Mouse (Mus musculus) splenic B cell, adult 2 months (primary cell): ENCODE measurements around the gene Gngt1.

Source experiments
- DNase-seq: peaks from one replicate; pipeline ENCODE4 v3.0.0-alpha.2; 2011; ENCODE audit warnings: low read depth, low spot score
- H3K27me3 ChIP-seq: 2 replicates; pipeline ENCODE4 v1.6.1; 2012; ENCODE audit warnings: mild to moderate bottlenecking, low read length, moderate library complexity, mixed read lengths; ENCODE audit not compliant: control insufficient read depth, poor library complexity, insufficient read depth, severe bottlenecking
- H3K36me3 ChIP-seq: 2 replicates; pipeline ENCODE4 v1.6.1; 2012; ENCODE audit warnings: mild to moderate bottlenecking, low read length, moderate library complexity, mixed read lengths; ENCODE audit not compliant: control insufficient read depth, poor library complexity, insufficient read depth, severe bottlenecking

Gene Gngt1

DNA sequence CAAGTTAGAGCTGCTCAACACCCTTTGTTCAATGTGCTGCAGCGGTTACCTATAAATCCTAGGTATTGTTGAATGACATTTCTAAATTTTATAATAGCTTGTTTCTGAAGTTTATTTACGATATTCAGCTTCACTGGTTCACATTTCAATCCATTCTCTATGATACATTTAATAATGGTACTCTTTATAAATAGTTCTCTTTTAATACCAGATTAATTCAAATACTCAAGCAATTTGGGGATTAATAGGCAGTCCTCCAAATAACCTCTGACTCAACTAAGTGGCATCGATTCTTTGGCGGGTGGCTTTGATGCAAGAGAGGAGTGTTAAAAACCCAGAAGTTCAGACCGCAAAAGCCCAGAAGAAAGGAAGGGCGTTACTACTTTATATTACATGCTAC lies at the start of gene Gngt1:
Gngt1 (plus strand) TSS at position 301 of the 400 bp plus-strand sequence.
- Histone ChIP-seq H3K36me3 (no peaks in the 10 kb centered on the region), H3K27me3 (no peaks in the 10 kb centered on the region)
- no peak for DNase-seq

DNA sequence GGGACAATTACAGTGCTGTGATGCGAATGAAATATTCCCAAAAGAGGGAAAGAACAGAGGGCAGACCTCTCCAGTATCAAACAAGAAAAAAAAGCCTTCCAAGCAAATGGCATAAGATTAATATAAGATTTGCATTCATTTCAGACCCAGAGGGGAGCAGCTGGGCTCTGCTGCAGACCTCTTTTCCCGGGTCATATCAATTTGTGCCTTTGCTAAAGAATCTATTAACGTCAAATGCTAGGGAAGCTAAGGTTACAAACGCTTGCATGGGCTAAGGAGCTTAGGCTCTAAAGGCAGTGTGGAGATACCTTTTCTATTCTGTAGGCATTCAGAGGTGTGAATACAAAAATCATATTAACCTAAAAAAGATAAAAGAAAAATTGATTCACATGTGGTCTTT lies 38.6 kb upstream of the Gngt1 start:
- Histone ChIP-seq H3K36me3 (no peaks in the 10 kb centered on the region), H3K27me3 (no peaks in the 10 kb centered on the region)
- DNase-seq = no peak

DNA sequence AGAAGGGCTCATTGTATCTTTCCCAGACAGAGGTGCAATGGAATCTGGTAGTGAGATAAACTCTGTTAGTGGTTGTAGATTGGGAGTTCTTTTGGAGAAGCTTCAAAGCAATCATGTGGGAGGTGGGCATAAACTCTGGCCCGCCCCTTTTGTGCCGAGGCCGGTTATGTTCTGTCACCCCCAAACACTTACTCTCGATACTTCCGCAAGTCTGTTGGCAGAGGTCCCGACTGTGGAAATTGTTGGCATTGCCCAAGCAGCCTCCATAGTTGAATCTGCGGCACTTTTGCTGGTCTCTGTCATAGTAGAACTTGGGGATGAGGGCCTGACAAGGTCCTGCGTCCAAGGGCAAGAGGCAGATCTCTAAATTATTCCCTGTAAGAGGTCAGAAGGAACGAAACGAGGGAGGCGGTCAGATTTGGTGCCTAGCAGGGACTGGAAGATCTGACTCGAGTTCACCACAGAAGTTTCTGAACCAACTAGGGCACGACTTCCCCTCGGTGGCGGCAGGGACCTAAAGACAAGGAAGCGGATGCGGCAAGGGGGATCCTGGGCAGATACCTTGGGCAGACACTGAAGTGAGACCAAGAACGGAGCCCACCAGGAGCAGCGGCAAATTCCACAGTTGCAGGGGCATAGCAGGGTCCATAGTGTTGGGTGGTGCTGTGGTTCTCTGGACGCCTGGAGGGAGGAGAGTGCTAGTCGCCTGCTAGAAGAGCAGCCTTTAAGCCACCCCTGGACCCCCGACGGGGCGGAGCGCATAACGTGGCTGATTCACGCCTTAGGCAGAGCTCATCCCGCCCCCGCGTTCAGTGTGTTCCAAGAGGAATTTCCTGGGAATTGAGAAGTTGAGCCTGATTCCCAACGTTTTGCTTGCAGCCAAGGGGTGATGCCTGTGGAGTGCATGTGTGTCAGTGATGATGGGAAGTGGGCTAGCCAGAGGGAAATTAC lies 25.6 kb upstream of the Gngt1 start:
- no peaks in the 10 kb centered on the region for H3K36me3 ChIP-seq
- no peaks in the 10 kb centered on the region for H3K27me3 ChIP-seq
- DNase-seq = no peak

GRCm38 (mm10) chr6:3973679-3974078 lies 19.9 kb upstream of the Gngt1 start:
- Histone ChIP-seq H3K27me3 (no peaks in the 10 kb centered on the region), H3K36me3 (no peaks in the 10 kb centered on the region)
- no peak for DNase-seq

GRCm38 (mm10) chr6:3982661-3983284 lies 10.8 kb upstream of the Gngt1 start:
- no peak for DNase-seq
- Histone ChIP-seq H3K36me3 (no peaks in the 10 kb centered on the region), H3K27me3 (no peaks in the 10 kb centered on the region)

DNA sequence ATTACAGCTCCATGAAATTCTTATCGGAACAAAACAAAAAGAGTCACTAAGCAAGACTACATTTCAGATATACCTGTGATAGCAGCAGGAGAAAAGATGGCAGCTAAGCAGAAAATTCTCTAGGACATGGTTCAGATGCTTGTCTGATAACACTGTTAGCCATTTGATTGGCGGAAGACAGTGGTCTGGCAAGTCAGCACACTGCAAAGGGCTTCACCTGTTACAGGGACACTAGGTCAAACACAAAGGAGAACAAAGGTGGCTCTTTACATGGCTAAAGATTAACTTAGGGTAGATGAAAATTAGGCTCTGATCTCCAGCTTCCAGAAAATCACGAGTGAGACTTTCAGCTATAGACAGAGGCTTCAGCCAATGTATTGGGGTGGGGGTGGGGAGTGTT lies 4.8 kb upstream of the Gngt1 start, which contains the start of gene Tfpi2:
Tfpi2 (minus strand) TSS at position 170 of the 400 bp plus-strand sequence.
- Histone ChIP-seq H3K36me3 (no peaks in the 10 kb centered on the region), H3K27me3 (no peaks in the 10 kb centered on the region)
- DNase-seq = no peak

GRCm38 (mm10) chr6:3998089-3998488 lies 4.5 kb downstream of the Gngt1 start:
- Histone ChIP-seq H3K36me3 (no peaks in the 10 kb centered on the region), H3K27me3 (no peaks in the 10 kb centered on the region)
- no peak for DNase-seq

GRCm38 (mm10) chr6:3999296-3999695 lies 5.7 kb downstream of the Gngt1 start:
- no peaks in the 10 kb centered on the region for H3K27me3 ChIP-seq
- H3K36me3 ChIP-seq = no peaks in the 10 kb centered on the region
- DNase-seq = no peak

DNA sequence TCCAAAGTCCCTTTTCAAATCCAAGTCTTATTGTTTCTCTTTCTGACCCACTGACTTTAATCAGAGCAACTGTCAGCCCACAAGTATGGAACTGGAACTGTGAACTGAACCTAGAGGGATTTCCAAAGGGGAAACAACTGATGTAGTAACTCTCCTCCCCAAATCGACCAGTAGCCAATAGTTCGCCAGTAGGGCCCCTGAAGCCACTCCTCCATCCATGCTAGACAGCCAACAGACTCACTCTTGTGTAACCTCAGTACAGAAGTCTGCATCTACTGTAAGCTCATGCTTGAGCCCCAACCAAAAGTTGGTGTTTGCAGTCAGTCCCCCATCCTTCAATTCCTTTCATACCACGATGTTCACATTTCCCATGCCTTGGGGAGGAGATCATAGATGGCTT lies 7.1 kb downstream of the Gngt1 start:
- Histone ChIP-seq H3K27me3 (no peaks in the 10 kb centered on the region), H3K36me3 (no peaks in the 10 kb centered on the region)
- no peak for DNase-seq

GRCm38 (mm10) chr6:4003445-4003844 lies 9.9 kb downstream of the Gngt1 start:
- DNase-seq = no peak

DNA sequence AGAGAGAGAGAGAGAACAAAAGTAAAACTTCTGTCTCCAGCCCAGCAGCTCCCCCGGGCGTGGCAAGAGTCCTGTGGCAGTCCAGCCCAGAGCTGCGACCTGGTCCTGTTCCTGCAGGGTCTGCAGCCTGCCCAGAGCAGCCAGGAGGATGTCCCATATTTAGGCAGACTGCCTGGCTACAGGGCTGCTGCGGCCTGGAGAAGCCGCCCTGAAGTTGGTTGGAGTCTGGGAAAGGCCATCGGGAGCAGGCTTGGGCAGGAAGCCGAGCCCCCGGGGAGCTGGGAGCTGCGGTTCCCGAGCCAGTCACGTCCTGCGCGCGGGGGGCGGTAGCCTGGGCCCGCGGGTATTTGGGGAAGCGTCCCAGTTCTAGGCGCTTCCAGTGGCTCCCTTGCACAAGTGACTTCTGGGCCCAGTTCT lies 10.3 kb downstream of the Gngt1 start, which contains the start of gene Gng11:
Gng11 (plus strand) TSS at position 15 of the 417 bp plus-strand sequence.
- DNase-seq = no peak
- Histone ChIP-seq H3K27me3 (no peaks in the 10 kb centered on the region), H3K36me3 (no peaks in the 10 kb centered on the region)

More at GRCm38 (mm10) chr6:4003445-4003844, 9.9 kb downstream of the Gngt1 start:
- Histone ChIP-seq H3K36me3 (no peaks in the 10 kb centered on the region), H3K27me3 (no peaks in the 10 kb centered on the region)

DNA sequence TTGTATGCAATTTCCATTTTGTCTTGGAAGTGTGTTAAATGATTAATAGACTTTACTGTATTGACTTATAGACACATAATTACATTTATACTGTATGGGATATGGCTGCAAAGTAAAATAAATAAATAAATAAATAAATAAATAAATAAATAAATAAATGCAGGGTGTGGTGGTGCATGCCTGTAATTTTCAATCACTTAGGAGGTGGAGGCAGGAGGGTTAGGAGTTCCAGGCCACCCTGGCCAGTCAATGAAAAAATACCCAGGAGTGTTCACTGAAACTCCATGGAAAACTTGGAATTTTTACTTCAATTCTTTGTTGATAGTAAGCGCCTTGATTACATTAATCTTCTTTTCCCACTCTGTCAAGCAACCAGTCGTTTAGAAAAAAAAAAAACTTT lies 11.2 kb downstream of the Gngt1 start:
- H3K36me3 ChIP-seq = no peaks in the 10 kb centered on the region
- no peaks in the 10 kb centered on the region for H3K27me3 ChIP-seq
- DNase-seq = no peak

- no peak for DNase-seq
- no peaks in the 10 kb centered on the region for H3K27me3 ChIP-seq
Observed at GRCm38 (mm10) chr6:4008501-4009040, 15.0 kb downstream of the Gngt1 start.

GRCm38 (mm10) chr6:4009548-4009947 lies 16.0 kb downstream of the Gngt1 start:
- H3K36me3 ChIP-seq = no peaks in the 10 kb centered on the region
- H3K27me3 ChIP-seq = no peaks in the 10 kb centered on the region
- DNase-seq = no peak

More at GRCm38 (mm10) chr6:4008501-4009040, 15.0 kb downstream of the Gngt1 start:
- no peaks in the 10 kb centered on the region for H3K36me3 ChIP-seq

DNA sequence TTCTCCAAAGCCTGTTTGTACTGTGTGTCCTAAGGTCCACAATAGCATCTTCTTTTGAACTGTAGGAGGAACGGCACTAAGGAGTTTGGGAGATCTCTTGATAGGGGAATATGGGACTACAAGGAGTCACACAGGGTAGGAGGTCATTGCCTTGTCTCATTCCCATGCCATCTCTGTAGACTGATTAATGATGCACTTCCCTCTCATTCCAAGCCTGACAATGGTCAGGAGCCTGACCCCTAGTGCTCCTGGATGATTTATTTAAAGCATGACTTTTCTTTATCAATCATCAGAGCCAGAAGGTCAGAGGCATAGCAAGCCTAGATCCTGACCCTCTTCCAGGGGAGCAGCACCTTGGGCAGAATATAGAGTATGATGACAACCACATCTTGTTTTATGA lies 29.1 kb downstream of the Gngt1 start:
- no peak for DNase-seq
- H3K27me3 ChIP-seq = no peaks in the 10 kb centered on the region
- H3K36me3 ChIP-seq = no peaks in the 10 kb centered on the region
